Mouse (Mus musculus) limb, embryonic 10.5 days (tissue): Measurements from ENCODE around the gene Dgka. TPM values are rescaled to one million over a fixed set of nuclear protein-coding genes. Genes with fewer than 3 reads are reported as not detected.

Experiments used
- DNase-seq: peaks from one replicate; pipeline ENCODE4 v3.0.0-alpha.2; 2017; ENCODE audit warnings: low spot score
- H3K27ac ChIP-seq: fragments of 300-500 bp; sonication (generic); 2 replicates; pipeline ENCODE4 v1.5.1; 2016; ENCODE audit warnings: mild to moderate bottlenecking
- H3K27me3 ChIP-seq: fragments of 300-500 bp; sonication (generic); 2 replicates; pipeline ENCODE4 v1.6.1; 2016; ENCODE audit warnings: low read depth, mild to moderate bottlenecking; ENCODE audit not compliant: poor library complexity, severe bottlenecking
- H3K36me3 ChIP-seq: fragments of 300-500 bp; sonication (generic); 2 replicates; pipeline ENCODE4 v1.6.1; 2016; ENCODE audit warnings: mild to moderate bottlenecking, moderate library complexity
- H3K4me1 ChIP-seq: fragments of 300-500 bp; sonication (generic); 2 replicates; pipeline ENCODE4 v1.6.1; 2016
- H3K4me3 ChIP-seq: fragments of 300-500 bp; sonication (generic); 2 replicates; pipeline ENCODE4 v1.5.1; 2016; ENCODE audit warnings: mild to moderate bottlenecking, moderate library complexity
- H3K9me3 ChIP-seq: fragments of 300-500 bp; sonication (generic); replicated peaks from 2 replicates; pipeline ENCODE4 v1.6.1; 2016; ENCODE audit warnings: mild to moderate bottlenecking
- WGBS: fragments of 180-500 bp; shearing (Covaris S2); methylation state at CpG from one replicate; pipeline ENCODE4 v1.1.7; 2016; 5-methylcytosine and 5-hydroxymethylcytosine counted together
- polyA plus RNA-seq: library from polyadenylated mRNA; unstranded; fragments of >200 nt; fragmentation: Nextera tagmentation; extraction: Ambion mirVana; gene quantifications from 2 replicates; pipeline ENCODE4 v1.2.1, GENCODE M21; 2016

The Dgka gene
- polyA plus RNA-seq, 1 experiment from 2014 or later: 5.0 TPM

- Histone ChIP-seq H3K9me3 (no peaks in the 10 kb centered on the region), H3K4me3 (peak overlapping the region; percentile 94), H3K27me3 (no peaks in the 10 kb centered on the region), H3K27ac (peak overlapping the region; percentile 96), H3K36me3 (peaks cover 43% of the 10 kb centered on the region), H3K4me1 (peaks cover 15% of the 10 kb centered on the region; the same call in 1 of the 2 replicates)
- WGBS: 3% methylated on average over 22 of the region's 22 CpGs
- DNase-seq: no peak
These were observed 49.2 kb downstream of the Dgka start for GRCm38 (mm10) chr10:128695411-128695991.

DNA sequence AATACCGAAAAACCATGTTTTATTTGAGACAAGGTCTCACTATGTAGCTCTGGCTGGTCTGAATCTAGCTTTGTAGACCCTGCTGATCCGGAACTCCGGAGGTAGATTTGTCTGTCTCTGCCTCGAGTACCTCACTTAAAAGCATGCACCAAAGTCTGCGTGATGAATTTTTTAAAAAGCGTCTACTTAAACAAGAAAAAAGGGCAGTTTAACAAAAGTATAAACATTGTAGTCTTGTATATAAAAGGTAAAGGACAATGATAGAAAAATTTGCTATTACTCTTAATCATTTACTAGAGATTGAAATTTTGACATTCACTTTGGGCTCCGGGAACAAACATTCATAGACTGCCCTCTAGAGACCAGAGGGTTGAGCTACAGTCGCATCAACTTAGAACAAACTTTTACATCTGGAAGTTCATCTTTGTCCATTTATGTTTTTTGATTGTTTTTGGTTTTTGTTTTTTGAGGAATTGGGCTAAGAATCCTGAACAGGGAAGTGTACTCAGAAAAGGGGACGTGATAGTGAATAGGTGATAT lies 70.1 kb downstream of the Dgka start:
- Histone ChIP-seq H3K4me1 (peaks cover 21% of the 10 kb centered on the region), H3K36me3 (peaks cover 22% of the 10 kb centered on the region), H3K27ac (no peak overlapping the region), H3K27me3 (no peaks in the 10 kb centered on the region; the same call in 1 of the 2 replicates), H3K4me3 (peak overlapping the region; percentile 81), H3K9me3 (no peaks in the 10 kb centered on the region)
- 4% methylated on average over 9 of the region's 9 CpGs for WGBS
- DNase-seq: no peak

DNA sequence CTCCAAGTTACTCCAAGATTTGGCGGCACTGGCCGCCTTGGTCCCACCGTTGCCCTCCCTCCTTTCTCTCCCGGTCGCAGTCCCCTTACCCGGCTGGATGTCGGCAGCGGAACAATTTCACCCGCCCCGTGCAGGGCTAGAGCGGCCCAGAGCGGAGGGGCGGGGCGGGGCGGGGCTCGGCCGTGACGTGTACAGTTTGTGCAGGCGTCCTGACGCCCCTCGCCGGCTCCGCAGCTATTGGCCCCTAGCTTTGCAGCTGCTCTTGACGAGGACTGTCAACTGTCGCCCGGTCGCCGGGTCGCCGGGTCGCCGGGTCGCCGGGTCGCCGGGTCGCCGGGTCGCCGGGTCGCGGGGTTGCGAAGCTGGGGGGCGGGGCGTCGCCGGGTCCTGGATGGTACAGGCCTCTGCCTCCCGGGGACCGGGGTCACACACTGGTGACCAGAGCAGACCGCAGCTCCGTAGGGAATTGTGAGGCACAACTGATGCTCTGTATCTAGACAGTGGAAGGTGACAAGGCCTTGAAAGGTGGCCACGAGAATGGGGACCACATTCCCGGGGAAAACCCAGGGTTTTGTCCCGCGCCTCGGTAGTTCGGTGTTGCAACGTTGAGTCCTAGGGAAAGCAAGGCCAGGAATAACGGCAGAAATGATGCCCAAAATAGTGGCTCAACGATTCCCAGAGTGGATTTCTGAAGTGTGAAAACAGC lies 70.7 kb downstream of the Dgka start, which contains the start of gene Suox:
TSS of gene Suox (minus strand) at position 311 of the 706 bp plus-strand sequence.
- H3K27ac ChIP-seq: peak within 1 kb of the TSS; percentile 75
- H3K36me3 ChIP-seq: peaks cover 15% of the 10 kb centered on the region

GRCm38 (mm10) chr10:128671148-128671547 lies 73.5 kb downstream of the Dgka start:
- no peak overlapping the region for H3K4me3 ChIP-seq
- WGBS: 92% methylated on average over 9 of the region's 9 CpGs
- peaks cover 33% of the 10 kb centered on the region for H3K4me1 ChIP-seq
- H3K27me3 ChIP-seq: no peaks in the 10 kb centered on the region; the same call in 1 of the 2 replicates
- H3K36me3 ChIP-seq: peaks cover 9% of the 10 kb centered on the region
- no peak for DNase-seq
- no peak overlapping the region for H3K27ac ChIP-seq
- H3K9me3 ChIP-seq: no peaks in the 10 kb centered on the region

More for the DNA sequence above, 70.7 kb downstream of the Dgka start, which contains the start of gene Suox:
- peak; percentile 96 for DNase-seq
- Histone ChIP-seq H3K9me3 (no peaks in the 10 kb centered on the region), H3K4me3 (peak within 1 kb of the TSS; percentile 81), H3K27me3 (no peaks in the 10 kb centered on the region; the same call in 1 of the 2 replicates), H3K4me1 (peaks cover 25% of the 10 kb centered on the region)
- under 1% methylated on average over 57 of the region's 60 CpGs for WGBS

Other genes starting within 250 kb of the Dgka start
- gene Myl6b, start 246.2 kb downstream of the Dgka start, polyA plus RNA-seq: 1.6 and 3.3 TPM in 2 replicates
- 7.0 and 8.4 TPM in 2 replicates for gene Esyt1, start 219.0 kb downstream of the Dgka start, polyA plus RNA-seq
- gene Zc3h10, start 197.1 kb downstream of the Dgka start, polyA plus RNA-seq: 14.5 and 15.4 TPM in 2 replicates
- 3,499 and 3,829 TPM in 2 replicates for gene Rpl41, start 195.6 kb downstream of the Dgka start, polyA plus RNA-seq
- 267 and 322 TPM in 2 replicates for gene Pa2g4, start 178.9 kb downstream of the Dgka start, polyA plus RNA-seq
- 3.2 and 5.3 TPM in 2 replicates for gene Erbb3, start 155.2 kb downstream of the Dgka start, polyA plus RNA-seq
- gene Rps26, start 118.1 kb downstream of the Dgka start, polyA plus RNA-seq: 592 and 676 TPM in 2 replicates
- gene Ikzf4, start 98.9 kb downstream of the Dgka start, polyA plus RNA-seq: 2.4 and 2.9 TPM in 2 replicates
- gene Suox, start 70.8 kb downstream of the Dgka start, polyA plus RNA-seq: 11.3 and 12.5 TPM in 2 replicates
- 54.0 and 68.0 TPM in 2 replicates for gene Rab5b, start 48.6 kb downstream of the Dgka start, polyA plus RNA-seq
- 0.25 and 0.55 TPM in 2 replicates for gene Pmel, start 40.7 kb downstream of the Dgka start, polyA plus RNA-seq
- 136 and 150 TPM in 2 replicates for gene Cdk2, start 39.8 kb downstream of the Dgka start, polyA plus RNA-seq
- gene Pym1, start 3.0 kb upstream of the Dgka start, polyA plus RNA-seq: 61.0 and 63.1 TPM in 2 replicates
- gene Mmp19, start 46.1 kb upstream of the Dgka start, polyA plus RNA-seq: 0.21 and 0.30 TPM in 2 replicates
- 47.7 and 54.0 TPM in 2 replicates for gene Dnajc14, start 59.2 kb upstream of the Dgka start, polyA plus RNA-seq
- gene Tmem198b, start 59.5 kb upstream of the Dgka start, polyA plus RNA-seq: 14.8 and 19.8 TPM in 2 replicates
- 245 and 250 TPM in 2 replicates for gene Sarnp, start 72.5 kb upstream of the Dgka start, polyA plus RNA-seq
- 52.9 and 62.9 TPM in 2 replicates for gene Ormdl2, start 76.8 kb upstream of the Dgka start, polyA plus RNA-seq
- 16.2 TPM in 2 replicates for gene Gdf11, start 146.9 kb upstream of the Dgka start, polyA plus RNA-seq
- gene Cd63, start 156.1 kb upstream of the Dgka start, polyA plus RNA-seq: 430 and 439 TPM in 2 replicates
- 9.2 and 10.2 TPM in 2 replicates for gene Rdh5, start 178.0 kb upstream of the Dgka start, polyA plus RNA-seq
- gene Bloc1s1, start 179.2 kb upstream of the Dgka start, polyA plus RNA-seq: 168 and 182 TPM in 2 replicates
- gene Itga7, start 189.0 kb upstream of the Dgka start, polyA plus RNA-seq: 0.15 and 0.24 TPM in 2 replicates
- 0.11 TPM in 1 of 2 replicates, not detected in the other for gene Mettl7b, start 216.1 kb upstream of the Dgka start, polyA plus RNA-seq
- gene Olfr9, start 244.6 kb upstream of the Dgka start, polyA plus RNA-seq: not detected in 2 replicates